8 mouse cellular contexts compared by ENCODE assay signal in the genomic region with DNA sequence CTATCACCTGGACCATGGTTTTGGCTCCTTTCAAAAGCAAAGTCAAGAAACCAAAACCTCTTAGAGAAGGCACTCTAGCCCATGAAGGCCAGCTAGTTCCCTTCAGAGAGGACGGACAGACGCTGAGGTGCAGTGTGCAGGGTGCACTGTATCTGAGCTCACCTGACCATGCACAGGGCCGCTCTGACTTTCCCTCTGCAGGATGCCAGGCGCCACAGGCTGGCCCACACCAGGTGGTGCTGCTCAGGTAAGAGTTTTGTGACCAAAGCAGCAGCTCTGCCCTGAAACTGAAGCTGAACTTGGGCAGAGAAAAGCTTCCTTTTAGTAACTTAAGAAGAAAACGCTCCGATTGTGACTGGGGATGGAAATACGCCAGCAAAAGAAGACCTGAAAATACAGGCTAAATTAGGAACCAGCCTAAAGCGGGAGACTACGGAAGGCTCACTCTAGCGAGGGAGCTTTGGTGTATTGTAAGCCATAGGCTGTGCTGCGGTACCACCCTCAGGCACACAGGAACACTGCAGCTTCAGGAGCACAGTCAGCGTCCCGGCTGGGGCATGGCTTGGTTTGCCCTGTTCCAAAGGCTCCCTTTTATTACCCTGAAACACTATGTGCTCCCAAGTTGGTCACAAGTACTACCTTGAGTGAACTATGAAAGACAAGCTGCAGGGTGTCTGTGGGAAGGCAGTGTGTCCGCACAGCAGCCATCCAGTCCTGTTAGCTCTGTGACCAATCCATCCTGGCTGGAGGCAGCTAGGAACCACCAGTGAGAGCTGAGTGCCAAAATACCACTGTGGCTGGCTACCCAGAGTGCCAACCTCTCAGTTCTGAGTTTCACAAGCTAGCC. TPM values are rescaled to one million over a fixed set of nuclear protein-coding genes. Genes with fewer than 3 reads are reported as not detected.
DNase-seq lines count a peak whose midpoint lies in the region; ATAC-seq lines count a peak whose summit lies in the region.

No protein-coding gene starts in this region.

- H3K36me3 ChIP-seq in embryonic facial prominence, embryonic 12.5 days: no peaks in the 10 kb centered on the region
- no peaks in the 10 kb centered on the region for H3K36me3 ChIP-seq in heart, embryonic 16.5 days (ENCODE audit: control insufficient read depth, insufficient read depth)
- no peaks in the 10 kb centered on the region for H3K36me3 ChIP-seq in liver, embryonic 15.5 days (replicated peaks)
- H3K36me3 ChIP-seq in neural tube, embryonic 12.5 days: no peaks in the 10 kb centered on the region

- H3K9ac ChIP-seq in embryonic facial prominence, embryonic 12.5 days: no peak overlapping the region
- peak overlapping the region; percentile 56 for H3K9ac ChIP-seq in heart, embryonic 16.5 days (ENCODE audit: low read length)
- no peak overlapping the region for H3K9ac ChIP-seq in liver, embryonic 15.5 days
- no peak overlapping the region for H3K9ac ChIP-seq in neural tube, embryonic 12.5 days

- H3K9me3 ChIP-seq in embryonic facial prominence, embryonic 12.5 days: no peaks in the 10 kb centered on the region
- H3K9me3 ChIP-seq in heart, embryonic 16.5 days (replicated peaks; ENCODE audit: control insufficient read depth, low read length): no peaks in the 10 kb centered on the region
- H3K9me3 ChIP-seq in liver, embryonic 15.5 days (replicated peaks): no peaks in the 10 kb centered on the region
- no peaks in the 10 kb centered on the region for H3K9me3 ChIP-seq in neural tube, embryonic 12.5 days

- DNase-seq in CD4-positive helper T cell, adult 2 months (ENCODE audit: low read depth, low spot score): peak; percentile 59
- peak; percentile 31 for DNase-seq in adrenal gland, adult 8-10 months
- DNase-seq in kidney, postnatal 36 days: peak; percentile 32 to 70
- peak; percentile 77 for DNase-seq in thymus, postnatal 0 days (ENCODE audit: low spot score)

- H3K27me3 ChIP-seq in embryonic facial prominence, embryonic 12.5 days: no peaks in the 10 kb centered on the region
- H3K27me3 ChIP-seq in heart, embryonic 16.5 days (ENCODE audit: control insufficient read depth, insufficient read depth, low read length): no peaks in the 10 kb centered on the region
- H3K27me3 ChIP-seq in liver, embryonic 15.5 days: no peaks in the 10 kb centered on the region
- H3K27me3 ChIP-seq in neural tube, embryonic 12.5 days (replicated peaks): no peaks in the 10 kb centered on the region; the same call in 1 of the 2 replicates

- H3K4me3 ChIP-seq in embryonic facial prominence, embryonic 12.5 days: no peak overlapping the region
- peak overlapping the region; percentile 23; the same call in 1 of the 2 replicates for H3K4me3 ChIP-seq in heart, embryonic 16.5 days (ENCODE audit: low read length)
- H3K4me3 ChIP-seq in liver, embryonic 15.5 days (replicated peaks): no peak overlapping the region
- H3K4me3 ChIP-seq in neural tube, embryonic 12.5 days: no peak overlapping the region

- 23% methylated on average over 14 of the region's 14 CpGs for WGBS in embryonic facial prominence, embryonic 12.5 days
- 24% methylated on average over 14 of the region's 14 CpGs for WGBS in heart, embryonic 16.5 days
- 22% methylated on average over 14 of the region's 14 CpGs for WGBS in liver, embryonic 15.5 days (ENCODE audit: insufficient replicate concordance)
- WGBS in neural tube, embryonic 12.5 days: 21% methylated on average over 14 of the region's 14 CpGs

- no peak overlapping the region for H3K27ac ChIP-seq in embryonic facial prominence, embryonic 12.5 days
- no peak overlapping the region for H3K27ac ChIP-seq in heart, embryonic 16.5 days (ENCODE audit: low read length)
- no peak overlapping the region for H3K27ac ChIP-seq in liver, embryonic 15.5 days (replicated peaks)
- H3K27ac ChIP-seq in neural tube, embryonic 12.5 days: no peak overlapping the region

- peak overlapping the region; percentile 26; the same call in 1 of the 2 replicates for H3K4me2 ChIP-seq in embryonic facial prominence, embryonic 12.5 days (replicated peaks)
- H3K4me2 ChIP-seq in heart, embryonic 16.5 days (ENCODE audit: low read depth, low read length): peak overlapping the region; percentile 53
- H3K4me2 ChIP-seq in liver, embryonic 15.5 days: no peak overlapping the region
- peak overlapping the region; percentile 24 for H3K4me2 ChIP-seq in neural tube, embryonic 12.5 days (replicated peaks)

- no peaks in the 10 kb centered on the region for H3K4me1 ChIP-seq in embryonic facial prominence, embryonic 12.5 days
- H3K4me1 ChIP-seq in heart, embryonic 16.5 days (ENCODE audit: control insufficient read depth, insufficient read depth, low read length): peaks cover 4% of the 10 kb centered on the region; the same call in 1 of the 2 replicates
- no peaks in the 10 kb centered on the region for H3K4me1 ChIP-seq in liver, embryonic 15.5 days (replicated peaks)
- H3K4me1 ChIP-seq in neural tube, embryonic 12.5 days: no peaks in the 10 kb centered on the region

- peak; percentile 87 for ATAC-seq in embryonic facial prominence, embryonic 12.5 days (ENCODE audit: insufficient number of reproducible peaks, insufficient read depth, low FRiP score, low TSS enrichment)
- ATAC-seq in heart, embryonic 16.5 days (replicated peaks; ENCODE audit: extremely low read depth, insufficient read depth, low FRiP score): peak; percentile 89
- peak; percentile 66 for ATAC-seq in liver, embryonic 15.5 days (ENCODE audit: insufficient read depth)
- ATAC-seq in neural tube, embryonic 12.5 days (ENCODE audit: low FRiP score, low read depth): peak; percentile 78

RNA-seq across cellular contexts. Expression of a gene that starts 54.0 kb away (rescaled TPM):
- total RNA-seq in adrenal gland, adult 8-10 months (2022): 10 to 100 TPM; 53.8 to 63.1 (median 59.4) TPM
- 23.5 and 26.2 TPM in 2 replicates for polyA plus RNA-seq in embryonic facial prominence, embryonic 12.5 days (2016; fragmentation: Nextera tagmentation; extraction: Ambion mirVana)
- 13.6 and 14.6 TPM in 2 replicates for polyA plus RNA-seq in heart, embryonic 16.5 days (2015; fragmentation: Nextera tagmentation; extraction: Ambion mirVana)
- polyA plus RNA-seq in liver, embryonic 15.5 days (2015; fragmentation: Nextera tagmentation; extraction: Ambion mirVana): 6.7 and 7.2 TPM in 2 replicates
- polyA plus RNA-seq in neural tube, embryonic 12.5 days (2016; fragmentation: Nextera tagmentation; extraction: Ambion mirVana): 35.8 and 36.8 TPM in 2 replicates
- 13.9 and 14.5 TPM in 2 replicates for polyA plus RNA-seq in thymus, postnatal 0 days (2015; fragmentation: Nextera tagmentation; extraction: Ambion mirVana)
